Mouse (Mus musculus): ENCODE data around the gene Plcl2. TPM values are rescaled to one million over a fixed set of nuclear protein-coding genes. Genes with fewer than 3 reads are reported as not detected.
"Not testable (repeated sequence)": the region's sequence is repeated elsewhere in the genome, so short reads cannot be mapped to it uniquely, and the experiment has no call there.

The Plcl2 gene
- polyA plus RNA-seq, 1 experiment from 2014 or later, result 7.7 TPM

DNA sequence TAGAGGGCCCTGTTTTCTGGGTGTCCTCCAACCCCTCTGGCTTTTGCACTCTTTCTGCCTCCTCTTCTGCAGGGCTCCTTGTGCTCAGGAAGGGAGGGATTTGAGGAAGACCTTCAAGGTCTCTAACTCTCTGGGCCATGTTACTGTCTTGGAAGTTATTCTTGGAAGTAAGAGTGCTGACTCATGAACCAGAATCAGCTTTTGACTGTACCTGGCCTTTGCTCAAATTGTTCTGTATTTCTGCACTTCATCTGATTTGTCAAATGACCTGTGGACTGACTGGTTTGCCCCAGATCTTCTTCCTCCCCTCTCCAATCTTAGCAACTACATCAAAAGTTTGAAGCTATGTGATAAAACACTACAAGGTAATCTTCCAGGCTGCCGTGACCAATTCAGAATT lies 91.5 kb downstream of the Plcl2 start:
- Histone ChIP-seq H3K27me3 (no peaks in the 10 kb centered on the region), H3K36me3 (no peaks in the 10 kb centered on the region), H3K27ac (replicated peaks) (no peak overlapping the region), H3K9ac (replicated peaks) (no peak overlapping the region), H3K4me3 (no peak overlapping the region), H3K9me3 (no peaks in the 10 kb centered on the region), H3K4me1 (no peaks in the 10 kb centered on the region), H3K4me2 (replicated peaks) (no peak overlapping the region)
- WGBS, result 71% methylated on average over 1 of the region's 1 CpGs
- no peak for ATAC-seq (ENCODE audit: low FRiP score, low read depth)

DNA sequence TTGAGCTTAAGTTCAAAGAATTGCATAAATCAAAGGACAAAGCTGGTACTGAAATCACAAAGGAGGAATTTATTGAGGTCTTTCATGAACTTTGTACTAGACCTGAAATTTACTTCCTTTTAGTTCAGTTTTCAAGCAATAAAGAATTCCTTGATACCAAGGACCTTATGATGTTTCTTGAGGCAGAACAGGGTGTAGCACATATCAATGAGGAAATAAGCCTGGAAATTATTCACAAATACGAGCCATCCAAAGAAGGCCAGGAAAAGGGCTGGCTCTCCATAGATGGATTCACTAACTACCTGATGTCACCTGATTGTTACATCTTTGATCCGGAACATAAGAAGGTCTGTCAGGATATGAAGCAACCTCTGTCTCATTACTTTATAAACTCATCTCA lies 97.7 kb downstream of the Plcl2 start:
- peaks cover 15% of the 10 kb centered on the region for H3K36me3 ChIP-seq
- no peak overlapping the region for H3K9ac ChIP-seq (replicated peaks)
- H3K4me3 ChIP-seq, result no peak overlapping the region
- no peak for ATAC-seq (ENCODE audit: low FRiP score, low read depth)
- no peak overlapping the region for H3K27ac ChIP-seq (replicated peaks)
- H3K4me1 ChIP-seq, result no peaks in the 10 kb centered on the region
- WGBS, result 96% methylated on average over 2 of the region's 2 CpGs
- H3K27me3 ChIP-seq, result no peaks in the 10 kb centered on the region
- no peaks in the 10 kb centered on the region for H3K9me3 ChIP-seq
- H3K4me2 ChIP-seq (replicated peaks), result no peak overlapping the region

DNA sequence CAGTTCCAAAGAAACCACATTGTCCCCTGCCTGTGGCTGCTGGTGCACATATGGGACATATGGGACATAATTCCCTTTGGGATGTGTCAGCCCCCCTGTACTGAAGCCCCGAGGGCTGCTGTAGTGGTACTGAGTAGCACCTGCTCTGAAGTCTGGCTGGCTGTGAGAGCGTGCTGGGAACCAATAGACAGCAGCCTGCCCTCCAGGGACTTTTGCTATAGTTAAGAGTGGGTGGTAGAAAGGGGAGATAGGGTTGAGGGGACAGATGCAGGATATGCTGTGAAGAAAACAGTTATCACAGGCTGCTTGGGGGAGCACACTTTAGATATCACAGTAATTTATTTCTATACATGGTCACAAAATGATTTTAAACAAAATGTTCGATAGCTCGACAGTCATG lies 100.7 kb downstream of the Plcl2 start:
- no peak overlapping the region for H3K4me2 ChIP-seq (replicated peaks)
- H3K9me3 ChIP-seq, result no peaks in the 10 kb centered on the region
- peaks cover 31% of the 10 kb centered on the region for H3K36me3 ChIP-seq
- no peaks in the 10 kb centered on the region for H3K4me1 ChIP-seq
- WGBS, result 93% methylated on average over 4 of the region's 4 CpGs
- H3K27me3 ChIP-seq, result no peaks in the 10 kb centered on the region
- no peak overlapping the region for H3K9ac ChIP-seq (replicated peaks)
- ATAC-seq (ENCODE audit: low FRiP score, low read depth), result no peak
- no peak overlapping the region for H3K4me3 ChIP-seq
- H3K27ac ChIP-seq (replicated peaks), result no peak overlapping the region

DNA sequence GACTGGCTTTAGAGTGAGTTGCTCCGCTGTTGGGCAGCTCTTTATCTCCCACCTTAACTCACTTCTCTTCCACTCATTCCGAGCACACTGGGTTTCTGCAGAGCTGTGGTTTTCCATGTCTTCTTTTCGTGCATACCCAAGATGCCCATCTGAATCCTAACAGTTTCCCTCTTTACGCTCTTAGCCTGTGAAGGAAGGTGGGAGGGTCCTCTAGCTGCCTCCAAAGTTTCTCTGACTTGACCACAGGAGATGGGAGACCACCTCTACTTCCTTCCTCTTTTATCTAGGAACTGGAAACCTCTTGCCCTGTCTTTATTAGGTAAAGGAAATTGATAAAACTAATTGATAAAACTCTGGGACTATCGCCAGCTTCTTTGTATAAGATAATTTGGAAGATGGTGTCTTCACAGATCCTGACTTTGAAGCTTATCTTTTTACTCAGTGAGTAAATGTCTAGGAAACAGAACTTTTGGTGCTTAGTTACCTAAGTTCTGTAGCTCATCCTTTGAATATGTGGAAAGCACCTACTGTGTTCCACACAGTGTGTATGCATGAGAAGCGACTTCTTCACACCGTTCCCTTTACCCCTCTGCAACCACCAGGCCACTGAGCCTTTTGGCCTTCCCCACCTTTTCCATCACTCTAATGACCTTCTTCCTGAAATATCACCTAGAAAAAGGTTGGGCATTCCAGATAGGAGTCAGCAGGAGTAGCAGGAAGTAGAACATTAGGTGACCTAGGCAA lies 111.8 kb downstream of the Plcl2 start:
- H3K36me3 ChIP-seq, result no peaks in the 10 kb centered on the region
- no peaks in the 10 kb centered on the region for H3K27me3 ChIP-seq
- no peaks in the 10 kb centered on the region for H3K4me1 ChIP-seq
- no peak for ATAC-seq (ENCODE audit: low FRiP score, low read depth)
- no peak overlapping the region for H3K27ac ChIP-seq (replicated peaks)
- H3K9ac ChIP-seq (replicated peaks), result no peak overlapping the region
- WGBS, result 94% methylated on average over 7 of the region's 7 CpGs
- no peaks in the 10 kb centered on the region for H3K9me3 ChIP-seq
- no peak overlapping the region for H3K4me3 ChIP-seq
- no peak overlapping the region for H3K4me2 ChIP-seq (replicated peaks)

DNA sequence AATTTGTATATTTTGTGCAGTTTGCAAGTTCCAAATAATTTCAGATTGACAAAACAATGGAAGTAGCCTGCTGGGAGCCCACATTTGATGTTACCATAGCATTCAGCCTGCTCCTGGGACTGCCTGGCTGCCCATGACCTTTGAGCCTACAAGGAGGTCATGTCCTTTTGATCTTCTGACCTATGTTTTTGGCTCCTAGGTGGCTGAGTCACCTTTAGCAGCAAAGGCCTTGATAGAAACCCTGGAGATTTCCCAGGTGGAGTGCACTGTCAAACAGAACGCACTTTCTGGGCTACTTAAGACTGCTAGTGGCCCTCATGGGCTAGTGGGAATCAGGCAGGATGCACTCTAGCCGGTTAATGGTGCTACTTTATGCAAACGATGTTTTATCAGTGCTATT lies 112.8 kb downstream of the Plcl2 start:
- Histone ChIP-seq H3K9me3 (no peaks in the 10 kb centered on the region), H3K27ac (replicated peaks) (no peak overlapping the region), H3K4me1 (no peaks in the 10 kb centered on the region), H3K27me3 (no peaks in the 10 kb centered on the region), H3K36me3 (no peaks in the 10 kb centered on the region), H3K9ac (replicated peaks) (no peak overlapping the region), H3K4me2 (replicated peaks) (no peak overlapping the region), H3K4me3 (no peak overlapping the region)
- WGBS, result 70% methylated on average over 3 of the region's 3 CpGs
- no peak for ATAC-seq (ENCODE audit: low FRiP score, low read depth)

DNA sequence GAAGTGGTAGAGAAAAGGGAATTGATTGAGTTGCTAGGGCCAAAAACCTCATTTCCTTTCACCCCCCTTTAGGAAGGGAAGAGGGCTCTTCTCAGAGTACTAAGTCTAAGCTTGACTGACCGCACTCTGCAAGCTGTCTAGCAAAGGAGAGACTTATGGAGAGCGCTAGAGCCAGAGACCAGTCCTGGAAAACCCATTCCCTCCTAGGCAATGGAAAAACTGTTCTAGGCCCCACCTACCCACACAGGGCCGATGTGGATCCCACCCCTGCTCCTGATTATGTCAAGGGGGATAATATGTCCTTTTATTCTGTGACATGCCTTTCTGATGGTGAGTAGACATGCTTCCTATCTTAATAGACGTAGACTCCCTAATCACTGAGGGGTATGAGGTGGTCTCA lies 116.4 kb downstream of the Plcl2 start:
- Histone ChIP-seq H3K27me3 (no peaks in the 10 kb centered on the region), H3K4me3 (no peak overlapping the region), H3K9ac (replicated peaks) (no peak overlapping the region), H3K4me1 (no peaks in the 10 kb centered on the region), H3K9me3 (no peaks in the 10 kb centered on the region), H3K27ac (replicated peaks) (no peak overlapping the region), H3K4me2 (replicated peaks) (no peak overlapping the region), H3K36me3 (no peaks in the 10 kb centered on the region)
- ATAC-seq (ENCODE audit: low FRiP score, low read depth), result no peak
- 90% methylated on average over 4 of the region's 4 CpGs for WGBS

DNA sequence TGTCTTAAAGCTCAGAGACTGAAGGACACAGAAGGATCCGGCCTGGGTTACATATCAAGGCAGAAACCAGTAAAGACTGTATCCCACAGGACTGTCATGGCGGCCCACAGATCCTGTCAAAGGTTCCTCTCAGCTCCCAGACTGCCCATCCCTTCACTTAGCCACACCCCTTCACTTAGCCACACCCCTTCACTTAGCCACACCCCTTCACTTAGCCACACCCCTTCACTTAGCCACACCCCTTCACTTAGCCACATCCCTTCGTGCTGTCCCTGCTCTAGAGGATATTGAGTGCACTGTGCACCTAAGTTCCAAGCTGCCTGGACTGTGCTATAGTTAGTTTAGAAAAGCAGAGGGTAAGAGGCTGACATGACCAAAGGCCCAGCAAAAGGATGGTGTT lies 118.5 kb downstream of the Plcl2 start:
- no peak overlapping the region for H3K4me3 ChIP-seq
- no peaks in the 10 kb centered on the region for H3K4me1 ChIP-seq
- H3K36me3 ChIP-seq, result no peaks in the 10 kb centered on the region
- H3K9me3 ChIP-seq, result no peaks in the 10 kb centered on the region
- H3K27me3 ChIP-seq, result no peaks in the 10 kb centered on the region
- H3K4me2 ChIP-seq (replicated peaks), result no peak overlapping the region
- ATAC-seq (ENCODE audit: low FRiP score, low read depth), result no peak
- no peak overlapping the region for H3K27ac ChIP-seq (replicated peaks)
- H3K9ac ChIP-seq (replicated peaks), result no peak overlapping the region
- WGBS, result 96% methylated on average over 3 of the region's 3 CpGs

DNA sequence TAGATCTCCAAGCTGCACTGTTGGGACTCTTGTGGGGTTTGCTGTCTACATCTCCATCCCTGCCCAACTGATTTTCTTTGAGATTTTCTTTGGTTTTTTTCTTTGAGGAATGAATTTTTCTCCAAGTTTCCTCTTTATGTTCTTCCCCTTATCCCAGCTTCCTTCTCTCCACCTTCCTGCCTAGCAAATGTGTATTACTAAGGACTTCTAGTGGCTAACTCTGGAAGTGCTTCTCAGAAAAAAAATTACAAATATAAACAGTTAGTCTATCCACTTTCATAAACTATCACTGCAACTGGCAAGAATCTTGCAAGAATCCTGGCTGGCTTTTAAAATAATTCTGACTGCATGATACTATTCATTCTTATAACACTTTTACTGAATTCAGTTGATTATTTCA lies 119.5 kb downstream of the Plcl2 start:
- H3K27ac ChIP-seq (replicated peaks), result no peak overlapping the region
- H3K4me1 ChIP-seq, result no peaks in the 10 kb centered on the region
- H3K4me3 ChIP-seq, result no peak overlapping the region
- no peaks in the 10 kb centered on the region for H3K36me3 ChIP-seq
- H3K27me3 ChIP-seq, result no peaks in the 10 kb centered on the region
- H3K4me2 ChIP-seq (replicated peaks), result no peak overlapping the region
- no peaks in the 10 kb centered on the region for H3K9me3 ChIP-seq
- H3K9ac ChIP-seq (replicated peaks), result no peak overlapping the region
- no peak for ATAC-seq (ENCODE audit: low FRiP score, low read depth)

DNA sequence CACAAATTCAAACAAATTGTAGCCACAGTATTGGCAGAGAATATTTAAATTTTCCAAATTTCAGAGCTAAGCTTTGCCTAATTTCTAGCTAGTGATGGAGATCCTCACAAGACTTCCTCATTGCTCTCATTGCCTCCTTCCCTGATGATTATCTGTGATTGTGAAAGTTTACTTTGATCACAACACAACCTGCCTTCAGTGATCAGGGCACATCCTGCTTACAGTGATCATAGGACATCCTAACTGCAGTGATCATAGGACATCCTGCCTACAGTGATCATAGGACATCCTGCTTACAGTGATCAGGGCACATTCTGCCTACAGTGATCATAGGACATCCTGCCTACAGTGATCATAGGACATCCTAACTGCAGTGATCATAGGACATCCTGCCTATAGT lies 121.8 kb downstream of the Plcl2 start:
- H3K4me3 ChIP-seq; H3K9me3 ChIP-seq; H3K27ac ChIP-seq (replicated peaks); H3K9ac ChIP-seq (replicated peaks); H3K27me3 ChIP-seq; ATAC-seq (ENCODE audit: low FRiP score, low read depth); H3K36me3 ChIP-seq; H3K4me2 ChIP-seq (replicated peaks); H3K4me1 ChIP-seq: not testable (repeated sequence)

DNA sequence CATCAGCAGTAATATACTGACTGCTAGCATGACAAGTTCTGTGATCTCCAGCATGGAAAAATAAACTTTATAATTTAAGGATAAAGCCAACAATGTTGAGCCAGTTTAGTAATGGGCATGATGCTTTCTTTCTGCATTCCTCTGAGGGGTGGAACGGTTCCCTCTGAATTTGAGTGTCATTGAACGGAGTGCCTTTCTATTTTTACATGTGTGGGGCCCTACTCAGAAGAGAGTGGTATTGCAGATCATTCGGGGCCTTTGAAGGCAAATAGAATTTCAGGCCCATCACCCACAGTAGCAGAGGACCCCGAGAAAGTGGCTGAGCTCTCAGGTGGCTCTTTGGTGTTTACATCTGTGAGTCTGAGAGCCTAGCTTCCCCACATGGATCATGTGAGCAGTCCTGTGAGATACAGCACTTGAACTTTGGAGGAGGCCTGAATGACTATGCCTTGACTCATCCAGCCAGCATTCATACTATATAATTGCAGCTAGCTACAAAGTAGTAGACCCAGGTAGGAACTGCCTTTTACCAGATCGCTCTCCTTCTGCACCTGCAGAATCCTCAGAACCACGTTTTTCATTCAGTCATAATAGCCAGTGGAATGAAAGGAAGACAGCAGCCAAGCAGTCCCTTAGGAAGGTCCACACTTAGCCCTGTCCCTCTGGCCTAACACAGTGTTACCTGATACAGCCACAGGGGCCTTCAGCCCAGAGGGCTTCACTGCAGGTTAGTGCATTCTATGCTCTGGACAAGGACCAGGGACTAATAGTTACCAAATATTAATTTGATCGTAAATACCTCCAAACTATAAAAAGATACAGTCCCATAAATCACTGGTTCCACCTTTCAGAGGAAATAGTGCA lies 125.0 kb downstream of the Plcl2 start:
- ATAC-seq (ENCODE audit: low FRiP score, low read depth), result no peak

DNA sequence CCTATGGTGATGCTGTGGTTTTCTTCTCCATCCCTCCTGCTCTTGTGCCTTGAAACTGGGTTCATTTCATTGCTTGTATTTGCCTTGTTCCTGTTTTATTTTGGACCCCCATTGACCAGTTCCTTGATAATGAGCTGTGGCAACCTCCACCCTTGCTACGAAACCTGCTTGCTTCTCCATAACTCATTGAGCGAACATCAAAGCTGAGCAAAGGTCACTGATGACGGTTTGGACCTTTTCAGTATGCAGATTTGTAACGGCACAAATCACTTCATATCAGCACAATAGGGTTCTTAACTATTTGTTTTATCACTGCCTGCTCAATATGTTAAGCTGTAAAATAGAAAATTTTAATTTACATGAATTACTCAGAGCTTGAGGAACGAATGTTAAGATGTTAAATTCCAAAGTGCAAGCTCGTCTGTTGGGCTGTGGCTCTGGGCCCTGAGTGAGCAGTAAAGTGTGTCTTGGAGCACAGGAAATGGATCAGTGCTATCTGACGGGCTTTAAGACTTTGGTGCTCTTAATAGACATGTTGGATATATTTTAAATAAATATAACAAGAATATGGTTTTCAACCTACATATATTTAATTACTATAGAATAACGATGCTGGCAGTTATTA lies 126.9 kb downstream of the Plcl2 start:
- Histone ChIP-seq H3K4me3 (no peak overlapping the region), H3K9me3 (no peaks in the 10 kb centered on the region), H3K27ac (replicated peaks) (no peak overlapping the region), H3K4me1 (no peaks in the 10 kb centered on the region), H3K36me3 (no peaks in the 10 kb centered on the region), H3K4me2 (replicated peaks) (no peak overlapping the region), H3K9ac (replicated peaks) (no peak overlapping the region), H3K27me3 (no peaks in the 10 kb centered on the region)
- 78% methylated on average over 8 of the region's 8 CpGs for WGBS
- ATAC-seq (ENCODE audit: low FRiP score, low read depth), result no peak

More for the DNA sequence above, 125.0 kb downstream of the Plcl2 start:
- H3K4me3 ChIP-seq, result no peak overlapping the region
- no peaks in the 10 kb centered on the region for H3K36me3 ChIP-seq
- 87% methylated on average over 7 of the region's 7 CpGs for WGBS
- H3K9me3 ChIP-seq, result no peaks in the 10 kb centered on the region
- H3K4me1 ChIP-seq, result no peaks in the 10 kb centered on the region
- H3K9ac ChIP-seq (replicated peaks), result no peak overlapping the region
- H3K27ac ChIP-seq (replicated peaks), result no peak overlapping the region
- H3K27me3 ChIP-seq, result no peaks in the 10 kb centered on the region
- no peak overlapping the region for H3K4me2 ChIP-seq (replicated peaks)

DNA sequence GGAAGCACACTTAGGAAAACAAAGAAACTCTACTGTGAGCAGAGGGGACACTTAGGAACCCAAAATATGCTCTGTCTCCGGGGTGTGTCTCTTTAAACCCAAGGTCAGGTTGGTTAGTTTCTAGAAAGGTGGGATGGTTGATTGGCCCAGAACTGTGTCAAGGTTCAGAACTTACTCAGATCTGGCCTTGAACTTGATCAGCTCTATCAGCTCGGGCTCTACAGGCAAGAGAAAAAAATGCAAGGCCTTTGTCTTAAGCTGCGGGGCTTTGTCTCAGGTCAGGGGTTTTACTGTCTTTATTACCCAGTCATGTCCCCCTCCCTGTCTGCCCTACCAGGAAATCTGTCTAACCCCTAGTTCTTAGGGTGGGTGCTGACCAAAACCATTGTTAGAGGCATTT lies 129.6 kb downstream of the Plcl2 start:
- Histone ChIP-seq H3K4me2 (replicated peaks) (no peak overlapping the region), H3K4me3 (no peak overlapping the region), H3K4me1 (peaks cover 5% of the 10 kb centered on the region), H3K27me3 (no peaks in the 10 kb centered on the region), H3K36me3 (no peaks in the 10 kb centered on the region), H3K9me3 (no peaks in the 10 kb centered on the region), H3K27ac (replicated peaks) (no peak overlapping the region), H3K9ac (replicated peaks) (no peak overlapping the region)
- no peak for ATAC-seq (ENCODE audit: low FRiP score, low read depth)
- 85% methylated on average over 3 of the region's 3 CpGs for WGBS
